Mouse (Mus musculus) gastrocnemius, postnatal 36 days (tissue): ENCODE data around the gene Ccdc181. TPM values are rescaled to one million over a fixed set of nuclear protein-coding genes. Genes with fewer than 3 reads are reported as not detected.
"Not testable (repeated sequence)": the region's sequence is repeated elsewhere in the genome, so short reads cannot be mapped to it uniquely, and the experiment has no call there.

ENCODE experiments used
- DNase-seq, 2 experiments: peaks; one replicate each; pipeline ENCODE4 v3.0.0; 2022
- intact Hi-C: fragments of 180-260 bp; cut with DNase I; formaldehyde crosslinking; loops from one replicate; pipeline ENCODE4 v1.15.1; 2025
- long read RNA-seq, 2 experiments: library from polyadenylated mRNA; stranded (forward); transcript quantifications; one replicate each; pipeline ENCODE4 v2.0.0; 2021
- total RNA-seq, 2 experiments: library from RNA; stranded (reverse); gene quantifications; 2 replicates each; pipeline ENCODE4 v1.2.3; 2021

Ccdc181 gene
- total RNA-seq = 1 to 10 TPM; 8.8 to 9.1 TPM
- long read RNA-seq, experiment 1, partial matches to known transcripts = 3 of 4 reads
- long read RNA-seq, experiment 1, other reads (novel, unspliced or antisense) = 0 of 4 reads
- long read RNA-seq, experiment 2, transcript Ccdc181-201 (6 exons, 1,909 nt) = major isoform, 8 of 10 reads
- long read RNA-seq, experiment 2, partial matches to known transcripts = 1 of 10 reads
- long read RNA-seq, experiment 2, other reads (novel, unspliced or antisense) = 1 of 10 reads

GRCm38 (mm10) chr1:164275455-164275954 is at the start of gene Ccdc181:
Ccdc181 (plus strand) TSS chr1:164275585.
- DNase-seq = peak; percentile 85 to 88
- intact Hi-C loops = no loop called here

GRCm38 (mm10) chr1:164231937-164232570 is 43.3 kb upstream of the Ccdc181 start:
- intact Hi-C loops = not testable (repeated sequence)

GRCm38 (mm10) chr1:164233447-164233846 is 41.9 kb upstream of the Ccdc181 start:
- intact Hi-C loops = no loop called here
- DNase-seq = no peak

More at GRCm38 (mm10) chr1:164231937-164232570, 43.3 kb upstream of the Ccdc181 start:
- not testable (repeated sequence) for DNase-seq

- intact Hi-C loops = no loop called here
- DNase-seq = no peak
Observed at GRCm38 (mm10) chr1:164235078-164235477, 40.3 kb upstream of the Ccdc181 start.

- DNase-seq = peak in 1 of 2 experiments; percentile 36
- intact Hi-C loops = no loop called here
Observed at GRCm38 (mm10) chr1:164236078-164236477, 39.3 kb upstream of the Ccdc181 start.

GRCm38 (mm10) chr1:164241494-164241893 is 33.9 kb upstream of the Ccdc181 start:
- intact Hi-C loops = no loop called here

GRCm38 (mm10) chr1:164242809-164243208 is 32.6 kb upstream of the Ccdc181 start:
- DNase-seq = no peak
- intact Hi-C loops = no loop called here

More at GRCm38 (mm10) chr1:164241494-164241893, 33.9 kb upstream of the Ccdc181 start:
- DNase-seq = no peak

- DNase-seq = no peak
- intact Hi-C loops = no loop called here
Observed at GRCm38 (mm10) chr1:164247442-164247841, 27.9 kb upstream of the Ccdc181 start.

DNA sequence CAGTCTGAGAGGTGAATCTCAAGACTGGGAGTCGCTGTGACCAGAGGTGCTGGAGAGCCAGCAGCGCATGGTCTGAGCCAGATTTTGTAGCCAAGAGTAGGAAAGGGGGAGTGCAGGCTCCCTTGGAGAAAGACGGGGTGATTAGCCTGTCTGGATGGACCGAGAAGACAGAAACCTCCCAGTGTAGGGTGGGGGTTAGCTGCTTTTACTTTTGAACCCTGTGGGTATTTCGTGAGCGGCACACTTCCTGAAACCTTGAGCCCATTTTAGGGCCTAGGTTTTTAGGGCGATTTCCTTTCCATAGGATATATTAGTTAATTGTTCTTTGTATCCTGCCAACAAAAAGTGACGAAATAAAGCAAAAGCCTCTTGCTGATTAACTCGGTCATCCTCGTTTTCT is 27.4 kb upstream of the Ccdc181 start:
- DNase-seq = peak in 1 of 2 experiments; percentile 10
- intact Hi-C loops = no loop called here

DNA sequence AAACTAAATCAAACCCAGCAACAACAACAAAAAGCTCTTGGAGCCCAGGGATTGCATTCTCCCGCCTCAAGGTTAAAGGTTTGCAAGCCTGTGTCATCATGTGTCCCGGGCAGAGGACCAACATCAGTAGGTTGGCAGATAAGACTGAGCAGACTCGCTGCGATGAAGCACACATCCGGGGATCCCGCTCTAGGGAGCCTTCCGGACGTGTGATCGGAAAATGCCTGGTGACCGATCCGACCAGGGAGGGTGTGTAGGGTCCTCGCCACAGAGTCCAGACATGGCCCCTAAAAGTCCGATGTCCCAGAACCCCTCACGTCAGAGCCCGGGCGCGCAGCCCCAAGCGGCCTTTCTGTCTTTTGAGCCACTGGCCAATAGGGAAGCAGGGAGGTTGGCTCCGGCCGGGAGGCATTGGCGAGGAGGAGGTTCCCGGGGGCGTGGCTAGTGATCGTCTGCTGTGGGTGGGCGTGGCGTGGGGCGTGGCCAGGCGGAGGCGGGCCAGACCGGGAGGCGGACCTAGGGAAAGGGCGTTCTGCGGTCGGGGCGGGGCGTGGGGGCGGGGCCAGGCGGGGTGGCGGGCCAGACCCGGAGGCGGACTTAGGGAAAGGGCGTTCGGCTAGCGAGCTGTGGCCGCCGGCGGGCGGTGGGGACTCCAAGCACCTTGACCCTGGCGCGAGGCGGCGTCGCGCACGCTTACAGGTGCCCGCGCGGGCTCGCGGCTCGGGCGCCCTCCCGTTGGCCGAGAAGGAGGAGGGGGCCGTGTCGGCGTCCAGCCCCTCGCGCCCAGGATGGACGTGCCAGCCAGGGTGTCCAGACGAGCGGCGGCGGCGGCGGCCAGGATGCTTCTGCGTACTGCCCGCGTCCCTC is 26.7 kb upstream of the Ccdc181 start, which contains the start of gene Slc19a2:
Gene Slc19a2 (plus strand): TSS at position 582 of the 867 bp plus-strand sequence.
- intact Hi-C loops = no loop called here
- peak; percentile 97 to 99 for DNase-seq

GRCm38 (mm10) chr1:164249332-164249711 is 26.1 kb upstream of the Ccdc181 start:
- intact Hi-C loops = no loop called here

GRCm38 (mm10) chr1:164250391-164251150 is 24.8 kb upstream of the Ccdc181 start:
- intact Hi-C loops = loop anchor here (5.0 kb wide), 1 partner anchor 57 kb away; the partner anchor contains the start of gene Blzf1

More at GRCm38 (mm10) chr1:164249332-164249711, 26.1 kb upstream of the Ccdc181 start:
- peak in 1 of 2 experiments; percentile 8 for DNase-seq

DNA sequence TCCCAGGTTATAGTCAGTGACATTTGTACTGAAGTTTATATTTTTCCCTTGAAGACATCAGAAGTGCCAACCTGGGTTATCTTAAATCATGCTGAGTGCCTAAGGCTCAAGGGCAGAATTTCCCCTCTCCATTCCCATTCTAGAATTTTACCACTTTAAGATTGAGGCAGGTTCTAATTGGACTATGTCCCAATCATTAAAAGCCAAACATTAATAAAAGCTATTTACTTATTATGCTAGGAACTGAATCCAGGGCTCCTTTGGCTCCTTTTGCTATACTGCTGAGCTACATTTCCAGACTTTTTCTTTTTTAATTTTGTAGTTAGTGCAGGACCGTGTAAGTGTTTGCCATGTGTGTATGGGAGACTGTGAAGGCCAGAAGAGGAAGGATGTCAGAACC is 23.9 kb upstream of the Ccdc181 start:
- no peak for DNase-seq
- intact Hi-C loops = loop anchor here (5.0 kb wide), 1 partner anchor 56 kb away; the partner anchor contains the start of gene Blzf1

More at GRCm38 (mm10) chr1:164250391-164251150, 24.8 kb upstream of the Ccdc181 start:
- DNase-seq = no peak

DNA sequence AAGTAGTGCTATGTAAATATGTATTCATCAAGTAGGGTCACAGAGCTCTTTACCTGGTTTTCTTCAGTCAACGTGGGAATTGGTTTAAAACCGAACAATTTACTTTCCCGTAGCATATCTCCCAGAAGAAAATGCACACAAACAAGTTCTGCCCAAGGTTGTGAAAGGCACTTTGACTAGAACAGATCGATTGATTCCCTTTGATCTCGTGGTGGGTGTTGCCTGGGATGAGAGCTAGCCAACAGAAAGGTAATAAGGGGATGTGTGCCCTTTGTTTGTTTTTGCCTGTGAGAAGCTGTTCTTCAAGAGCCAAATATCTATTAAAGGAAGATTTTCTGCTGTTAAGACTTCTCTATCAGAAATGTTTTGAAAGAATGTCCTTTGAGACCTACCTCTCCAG is 22.8 kb upstream of the Ccdc181 start:
- no peak for DNase-seq
- intact Hi-C loops = loop anchor here (5.0 kb wide), 1 partner anchor 55 kb away; the partner anchor contains the start of gene Blzf1

GRCm38 (mm10) chr1:164254836-164255235 is 20.5 kb upstream of the Ccdc181 start:
- DNase-seq = no peak
- intact Hi-C loops = loop anchor here (5.0 kb wide), 1 partner anchor 52 kb away; the partner anchor contains the start of gene Blzf1

- DNase-seq = no peak
- intact Hi-C loops = no loop called here
Observed at GRCm38 (mm10) chr1:164260171-164261028, 15.0 kb upstream of the Ccdc181 start.

DNA sequence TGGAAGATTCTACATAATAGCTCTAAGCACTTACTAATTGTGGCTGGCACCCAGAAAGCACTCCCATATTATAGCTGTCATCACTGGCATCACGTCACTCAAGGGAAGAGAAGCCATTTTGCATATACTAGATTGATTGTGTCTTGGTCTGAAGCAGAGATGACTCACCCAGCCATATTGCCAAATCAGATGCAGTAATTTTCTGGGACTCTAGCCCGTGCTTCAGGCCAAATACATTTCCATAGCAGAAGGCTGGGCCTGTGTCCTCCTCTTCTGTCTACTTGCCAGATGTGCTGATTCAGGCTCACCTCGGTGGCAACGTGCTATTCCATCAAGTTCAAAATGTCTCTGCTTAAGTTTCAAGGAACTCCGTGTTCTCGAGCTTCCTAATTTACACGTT is 13.8 kb upstream of the Ccdc181 start:
- DNase-seq = peak in 1 of 2 experiments; percentile 5
- intact Hi-C loops = no loop called here

GRCm38 (mm10) chr1:164270941-164271340 is 4.4 kb upstream of the Ccdc181 start:
- no peak for DNase-seq
- intact Hi-C loops = no loop called here

DNA sequence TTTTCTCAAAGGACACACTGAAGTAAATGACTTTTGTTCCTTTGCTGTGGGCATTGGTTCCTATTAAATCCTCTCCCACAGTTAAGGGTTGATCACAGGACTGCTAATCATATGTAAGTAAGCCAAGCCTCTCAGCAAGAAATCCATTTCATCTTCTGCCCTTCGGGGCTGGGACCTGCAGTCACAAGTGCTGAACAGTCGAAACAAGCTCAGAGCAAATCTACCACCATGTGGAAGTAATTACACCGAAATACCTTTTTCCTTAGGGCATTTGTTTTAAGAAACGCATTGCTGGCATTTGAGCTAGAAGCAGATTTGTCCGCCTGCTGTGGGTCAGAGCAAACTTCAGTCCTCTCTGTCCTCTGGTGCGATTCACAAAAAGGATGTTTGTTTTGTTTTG is 1.7 kb upstream of the Ccdc181 start:
- no peak for DNase-seq
- intact Hi-C loops = no loop called here
